Mouse (Mus musculus): ENCODE results near the gene Relb. TPM values are rescaled to one million over a fixed set of nuclear protein-coding genes. Genes with fewer than 3 reads are reported as not detected.
A peak's percentile ranks its signal among the peaks of the same experiment; 100 is the strongest.

Gene Relb
- total RNA-seq, 1 experiment from 2014 or later = 41.1 TPM

DNA sequence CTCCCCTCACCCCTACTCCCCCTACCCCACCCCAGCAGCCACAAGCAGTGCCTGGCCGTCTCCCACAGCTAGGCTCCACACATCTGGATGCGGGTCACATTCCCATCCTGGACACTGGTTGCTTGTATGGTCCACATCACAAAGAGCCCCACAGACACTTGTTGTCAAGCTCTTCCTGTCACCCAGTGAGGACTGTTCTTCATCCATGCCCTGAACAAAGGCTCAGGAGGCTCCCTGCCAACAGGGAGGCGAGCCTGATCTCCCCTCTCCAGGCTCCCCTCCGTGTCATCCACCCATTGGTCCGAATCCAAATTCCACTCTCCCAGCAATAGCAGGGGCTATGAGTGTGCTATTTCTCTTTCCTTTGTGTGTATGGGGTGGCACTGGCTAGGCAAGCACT lies 28.7 kb downstream of the Relb start:
- ATAC-seq (ENCODE audit: extremely low read depth, insufficient number of reproducible peaks, low FRiP score, poor library complexity, severe bottlenecking) = no peak

DNA sequence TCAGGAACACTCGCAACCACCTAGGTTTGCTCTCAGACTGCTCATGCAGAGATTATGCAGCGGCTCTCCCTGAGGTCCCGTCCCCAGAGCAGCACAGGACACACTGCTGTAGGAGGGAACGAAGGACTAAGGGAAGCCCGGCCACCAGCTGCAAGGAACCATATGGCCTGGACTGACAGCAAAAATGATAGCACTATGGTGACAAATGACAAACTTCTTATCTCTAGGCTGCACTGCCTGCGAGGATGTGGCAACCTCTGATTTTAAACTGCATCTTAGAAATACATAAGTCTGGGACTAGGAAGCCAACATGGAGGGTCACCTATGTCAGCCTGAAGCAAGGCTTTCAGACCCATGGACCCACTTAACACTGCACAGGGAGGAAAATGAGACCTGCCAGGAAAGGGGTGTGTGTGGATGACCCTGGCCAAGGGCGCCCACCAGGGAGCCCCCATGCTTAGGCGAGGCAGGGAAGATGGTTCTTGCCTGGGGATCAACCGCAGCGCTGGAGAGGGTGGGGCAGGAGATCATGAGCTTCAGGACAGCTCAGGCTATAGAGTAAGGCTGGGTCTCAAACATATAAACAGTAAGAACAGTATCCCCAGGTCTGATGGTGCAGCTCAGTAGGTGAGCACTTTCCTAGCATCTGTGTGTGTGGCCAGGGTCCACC lies 36.0 kb downstream of the Relb start:
- no peak for ATAC-seq (ENCODE audit: extremely low read depth, insufficient number of reproducible peaks, low FRiP score, poor library complexity, severe bottlenecking)

DNA sequence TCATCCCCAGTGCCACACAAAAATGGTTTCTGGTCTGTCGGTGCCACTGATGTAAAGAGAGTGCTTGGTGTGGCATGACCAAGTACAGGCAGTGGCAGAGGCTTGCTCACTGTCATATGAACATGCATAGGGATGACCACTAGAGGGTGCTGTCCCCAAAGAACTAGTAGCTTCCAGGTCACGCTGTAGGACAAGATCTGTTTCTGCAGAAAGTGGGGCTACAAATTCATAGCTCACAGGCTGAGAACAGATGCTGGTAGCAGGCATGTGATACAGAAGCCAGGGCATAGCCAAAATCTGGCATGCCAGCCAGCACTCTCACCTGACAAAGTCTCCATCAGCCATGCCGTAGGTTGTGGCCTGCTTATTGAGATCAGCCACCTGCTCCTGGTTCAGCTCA lies 39.3 kb downstream of the Relb start:
- ATAC-seq (ENCODE audit: extremely low read depth, insufficient number of reproducible peaks, low FRiP score, poor library complexity, severe bottlenecking) = peak; percentile 68

GRCm38 (mm10) chr7:19589207-19589606 lies 40.0 kb downstream of the Relb start:
- peak; percentile 10; the same call in 1 of the 2 replicates for ATAC-seq (ENCODE audit: extremely low read depth, insufficient number of reproducible peaks, low FRiP score, poor library complexity, severe bottlenecking)

DNA sequence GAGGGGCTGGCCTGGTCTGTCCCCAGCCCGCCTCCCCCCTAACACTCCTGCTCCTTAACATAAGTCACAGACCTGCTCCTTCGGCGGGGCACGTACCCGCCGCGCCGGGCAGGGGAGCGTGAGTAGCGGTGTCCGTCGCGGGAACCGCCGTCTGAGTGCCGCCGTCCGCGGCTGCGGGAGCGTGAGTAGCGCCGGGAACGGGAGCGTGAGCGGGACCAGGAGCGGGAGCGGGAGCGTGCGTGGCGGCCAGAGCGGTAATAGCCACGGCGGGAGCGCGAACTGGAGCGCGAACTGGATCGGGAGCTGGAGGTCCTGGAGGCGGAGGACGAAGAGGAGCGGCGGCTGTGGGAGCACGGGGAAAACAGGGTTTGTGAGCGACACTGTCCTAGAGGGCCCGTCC lies 43.0 kb downstream of the Relb start:
- ATAC-seq (ENCODE audit: extremely low read depth, insufficient number of reproducible peaks, low FRiP score, poor library complexity, severe bottlenecking) = no peak

GRCm38 (mm10) chr7:19580634-19581033 lies 48.6 kb downstream of the Relb start:
- no peak for ATAC-seq (ENCODE audit: extremely low read depth, insufficient number of reproducible peaks, low FRiP score, poor library complexity, severe bottlenecking)

DNA sequence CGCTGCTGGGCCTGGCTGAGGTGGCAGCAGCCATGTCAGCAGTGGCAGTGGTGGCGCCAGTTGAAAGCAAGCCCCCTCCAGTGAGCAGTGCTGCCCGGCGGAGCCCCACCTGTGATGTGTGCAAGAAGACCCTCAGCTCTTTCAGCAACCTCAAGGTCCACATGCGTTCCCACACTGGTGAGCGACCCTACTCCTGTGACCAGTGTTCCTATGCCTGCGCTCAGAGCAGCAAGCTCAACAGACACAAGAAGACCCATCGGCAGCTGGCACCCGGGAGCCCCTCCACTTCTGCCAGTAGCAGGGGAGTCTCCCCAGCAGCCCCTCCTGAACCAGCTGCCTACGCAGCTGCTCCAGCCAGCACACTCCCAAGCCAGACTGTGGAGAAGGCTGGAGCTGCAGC lies 49.5 kb downstream of the Relb start:
- ATAC-seq (ENCODE audit: extremely low read depth, insufficient number of reproducible peaks, low FRiP score, poor library complexity, severe bottlenecking) = no peak

DNA sequence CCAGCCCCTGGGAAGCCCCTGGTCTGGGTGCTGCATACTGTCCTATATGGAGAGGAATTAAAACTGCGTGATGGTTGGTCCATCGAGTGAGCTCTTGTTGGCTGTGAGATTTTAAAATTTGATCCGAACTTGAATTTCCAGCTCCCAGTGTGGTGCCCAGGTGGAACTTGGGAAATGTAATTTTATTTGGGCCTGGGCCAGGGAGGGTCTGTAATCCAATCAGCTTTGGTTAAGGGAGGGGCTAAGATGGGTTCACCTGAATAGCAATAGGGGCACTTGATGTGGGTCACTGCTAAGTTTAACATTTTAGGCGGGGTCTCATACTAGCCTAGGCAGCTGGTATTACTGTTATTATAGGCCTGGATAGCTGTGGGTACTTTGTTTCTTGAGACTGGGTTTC lies 50.8 kb downstream of the Relb start:
- no peak for ATAC-seq (ENCODE audit: extremely low read depth, insufficient number of reproducible peaks, low FRiP score, poor library complexity, severe bottlenecking)

DNA sequence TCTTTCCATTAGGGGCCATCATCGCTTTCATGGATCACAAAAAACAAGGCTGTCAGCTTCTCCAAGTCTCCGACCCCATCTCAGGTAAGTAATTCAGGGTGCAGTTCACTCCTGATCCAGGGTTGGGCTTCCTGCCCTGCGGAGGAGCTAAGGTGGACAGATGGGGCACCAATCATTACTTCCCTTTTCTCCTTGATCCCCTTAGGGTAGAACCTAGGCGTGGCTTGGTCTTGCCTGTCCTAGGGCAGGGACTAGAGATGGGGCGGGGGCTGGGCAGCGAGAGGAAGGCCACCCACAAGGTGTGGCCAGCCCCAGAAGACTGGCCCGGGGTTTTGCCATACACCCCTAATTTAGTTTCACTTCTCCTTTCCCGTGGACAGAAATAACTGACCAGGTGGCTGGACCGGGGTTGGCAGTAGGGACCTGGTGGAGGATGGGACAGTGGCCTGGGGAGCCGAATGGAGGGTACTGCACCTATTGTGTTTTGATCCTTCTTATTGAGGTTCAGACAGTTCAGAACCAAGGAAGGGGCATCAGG lies 51.3 kb downstream of the Relb start:
- ATAC-seq (ENCODE audit: extremely low read depth, insufficient number of reproducible peaks, low FRiP score, poor library complexity, severe bottlenecking) = peak; percentile 77

- no peak; the same call in 1 of the 2 replicates for ATAC-seq (ENCODE audit: extremely low read depth, insufficient number of reproducible peaks, low FRiP score, poor library complexity, severe bottlenecking)
Measured at GRCm38 (mm10) chr7:19577141-19577852, 51.9 kb downstream of the Relb start, which contains the start of the genes Zfp296 and Gemin7. Gene Zfp296 (plus strand): TSS chr7:19577287. Gene Gemin7 (minus strand): TSS chr7:19577595.

DNA sequence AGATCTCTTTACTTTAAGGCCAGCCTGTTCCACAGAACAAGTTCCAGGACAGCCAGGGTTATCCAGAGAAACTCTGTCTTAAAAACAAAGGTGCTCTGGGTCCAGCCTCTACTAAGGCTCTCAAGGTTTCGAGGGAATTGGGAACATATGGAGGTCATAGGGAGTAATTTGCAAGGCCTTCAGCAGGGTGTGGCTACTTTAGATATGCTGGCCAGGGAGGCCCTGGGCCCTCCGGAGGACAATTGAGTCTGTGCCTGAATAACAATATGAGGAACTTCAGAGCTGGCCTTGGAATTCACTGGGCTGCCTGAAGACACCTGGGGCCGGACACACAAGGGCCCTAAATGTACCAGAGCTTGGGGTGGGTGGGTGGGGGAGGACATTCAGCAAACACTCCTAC lies 53.7 kb downstream of the Relb start:
- ATAC-seq (ENCODE audit: extremely low read depth, insufficient number of reproducible peaks, low FRiP score, poor library complexity, severe bottlenecking) = no peak

DNA sequence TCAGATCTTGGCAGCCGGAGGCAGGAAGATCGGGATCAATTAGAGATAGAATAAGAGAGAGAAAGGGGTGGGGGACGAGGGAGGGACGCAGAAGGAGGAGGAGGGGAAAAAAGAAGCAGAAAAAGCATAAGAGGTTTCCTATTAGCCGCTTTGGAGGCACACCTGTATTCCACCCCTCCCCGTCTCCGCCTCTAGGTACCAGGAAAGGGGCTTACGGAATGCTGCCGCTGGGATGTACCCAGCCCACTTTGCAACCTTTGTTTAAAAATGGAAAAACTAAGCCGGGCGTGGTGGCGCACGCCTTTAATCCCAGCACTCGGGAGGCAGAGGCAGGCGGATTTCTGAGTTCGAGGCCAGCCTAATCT lies 55.5 kb downstream of the Relb start:
- no peak for ATAC-seq (ENCODE audit: extremely low read depth, insufficient number of reproducible peaks, low FRiP score, poor library complexity, severe bottlenecking)

DNA sequence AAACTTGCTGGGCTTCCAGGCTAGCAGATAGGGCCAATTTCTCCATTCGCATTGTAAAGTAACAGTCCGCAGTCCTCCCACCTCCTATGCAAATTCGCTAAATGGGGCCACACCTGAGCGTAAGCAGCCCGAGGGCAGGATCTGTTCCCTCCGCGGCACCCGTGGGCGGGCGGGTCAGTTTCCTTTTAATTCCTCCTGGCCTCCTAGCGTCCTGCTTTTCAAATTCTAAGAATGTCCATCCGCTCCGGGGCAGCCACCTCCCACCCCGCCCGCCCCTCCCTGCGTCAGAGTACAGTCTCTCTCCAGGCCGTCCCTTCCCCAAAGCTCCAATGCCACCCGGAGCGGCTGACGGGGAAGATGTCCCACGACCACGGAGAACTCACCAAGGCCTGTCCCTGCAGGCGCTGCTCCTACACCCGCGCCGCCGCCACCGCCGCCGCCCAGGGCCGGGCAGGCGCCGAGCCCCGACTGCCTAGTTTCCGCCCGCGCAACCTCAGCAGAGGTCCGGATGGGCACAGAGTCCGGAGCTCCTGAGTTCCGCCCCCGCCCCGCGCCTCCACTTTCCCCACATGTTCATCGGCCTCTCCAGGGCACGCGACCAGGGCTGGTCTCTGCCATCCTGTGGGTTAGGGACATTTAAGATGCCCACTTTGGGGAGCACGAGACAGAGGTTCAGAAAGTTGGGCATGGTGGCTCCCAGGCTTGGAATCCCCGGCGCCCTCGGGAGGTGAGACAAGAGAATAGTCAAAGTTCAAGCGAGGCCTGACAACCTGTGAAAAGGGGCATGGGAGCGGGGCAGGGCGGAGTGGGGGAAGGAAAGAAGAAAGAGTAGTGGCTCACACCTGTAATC lies 56.1 kb downstream of the Relb start:
- peak; percentile 64 for ATAC-seq (ENCODE audit: extremely low read depth, insufficient number of reproducible peaks, low FRiP score, poor library complexity, severe bottlenecking)

DNA sequence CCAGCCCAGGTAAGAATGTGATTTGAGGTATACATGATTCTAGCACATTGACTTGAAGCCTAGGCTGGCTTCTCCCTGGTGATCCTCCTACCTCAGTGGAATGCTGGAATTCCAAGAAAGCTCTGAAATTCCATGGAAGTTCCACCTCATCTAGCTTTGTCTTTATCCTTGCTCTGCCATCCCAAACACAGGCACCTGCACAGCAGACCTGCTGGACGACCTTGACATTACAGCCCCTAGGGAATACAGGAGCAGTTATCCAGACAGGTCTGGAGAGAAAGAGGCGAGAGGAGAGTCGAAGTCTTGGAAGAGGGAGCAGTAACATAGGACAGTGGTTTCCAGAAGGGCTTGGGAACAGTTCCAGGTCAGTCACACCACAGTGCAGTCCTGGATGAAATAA lies 59.6 kb downstream of the Relb start:
- no peak for ATAC-seq (ENCODE audit: extremely low read depth, insufficient number of reproducible peaks, low FRiP score, poor library complexity, severe bottlenecking)

DNA sequence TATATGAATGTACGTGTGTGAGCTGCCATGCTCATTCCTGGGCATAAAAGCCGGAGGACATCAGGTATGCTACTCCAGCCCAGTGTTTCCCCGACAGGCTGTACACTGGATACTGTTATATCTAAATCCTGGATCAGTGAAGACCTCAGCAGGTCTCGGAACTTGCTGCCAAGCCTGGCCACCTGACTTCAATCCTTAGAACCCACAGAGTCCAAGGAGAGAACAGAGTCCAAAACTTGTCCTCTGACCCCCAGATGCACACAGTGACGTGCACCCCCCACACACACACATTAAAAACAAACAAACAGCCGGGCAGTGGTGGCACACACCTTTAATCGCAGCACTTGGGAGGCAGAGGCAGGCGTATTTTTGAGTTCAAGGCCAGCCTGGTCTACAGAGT lies 61.8 kb downstream of the Relb start:
- ATAC-seq (ENCODE audit: extremely low read depth, insufficient number of reproducible peaks, low FRiP score, poor library complexity, severe bottlenecking) = no peak

GRCm38 (mm10) chr7:19565803-19566202 lies 63.4 kb downstream of the Relb start:
- ATAC-seq (ENCODE audit: extremely low read depth, insufficient number of reproducible peaks, low FRiP score, poor library complexity, severe bottlenecking) = no peak

DNA sequence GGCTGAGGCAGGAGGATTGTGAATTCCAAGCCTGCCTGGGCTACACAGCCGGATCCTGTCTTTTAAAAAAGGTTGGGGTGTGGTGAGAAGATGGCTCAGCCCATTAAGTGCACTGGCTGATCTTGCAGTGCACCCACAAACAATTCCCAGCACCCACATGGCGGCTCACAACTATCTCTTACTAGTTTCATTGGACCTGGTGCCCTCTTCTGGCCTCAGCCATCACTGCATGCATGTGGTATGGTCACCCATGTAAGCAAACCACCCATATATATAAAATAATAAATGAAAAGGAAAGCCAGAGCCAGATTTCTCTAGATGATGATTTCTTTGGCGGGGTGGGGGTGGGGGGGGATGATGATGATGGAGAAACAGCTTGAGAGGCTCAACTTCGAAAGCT lies 64.8 kb downstream of the Relb start:
- ATAC-seq (ENCODE audit: extremely low read depth, insufficient number of reproducible peaks, low FRiP score, poor library complexity, severe bottlenecking) = no peak

- ATAC-seq (ENCODE audit: extremely low read depth, insufficient number of reproducible peaks, low FRiP score, poor library complexity, severe bottlenecking) = no peak
Measured at GRCm38 (mm10) chr7:19563884-19564283, 65.4 kb downstream of the Relb start.

GRCm38 (mm10) chr7:19562643-19563410 lies 66.4 kb downstream of the Relb start, which contains the start of gene Ppp1r37:
Gene Ppp1r37 (minus strand): TSS chr7:19563076.
- no peak for ATAC-seq (ENCODE audit: extremely low read depth, insufficient number of reproducible peaks, low FRiP score, poor library complexity, severe bottlenecking)

Measured in neutrophil, adult 5-6 weeks (primary cell).